Mouse (Mus musculus): ENCODE results near the gene Wdr82.

GRCm38 (mm10) chr9:106179964-106180363, 9.2 kb downstream of the Wdr82 start:
- TF ChIP-seq CTCF (IDR thresholded peaks at IDR 0.05; ENCODE audit: control insufficient read depth, insufficient read depth, insufficient read length) (no peak), CEBPB (IDR thresholded peaks at IDR 0.05; ENCODE audit: low read depth) (no peak), MYOD1 (IDR thresholded peaks at IDR 0.05; ENCODE audit: control insufficient read depth, insufficient read length, low read depth) (no peak), MAX (IDR thresholded peaks at IDR 0.05) (no peak), MYOG (IDR thresholded peaks at IDR 0.05; ENCODE audit: control insufficient read depth, extremely low read depth, insufficient read length) (no peak)
